Mouse (Mus musculus): ENCODE data around the gene Tmem168. TPM values are rescaled to one million over a fixed set of nuclear protein-coding genes. Genes with fewer than 3 reads are reported as not detected.
A peak's percentile ranks its signal among the peaks of the same experiment; 100 is the strongest.

Tmem168 gene
- polyA plus RNA-seq (2012; rRNA removed), result 11.3 and 12.4 TPM in 2 replicates

DNA sequence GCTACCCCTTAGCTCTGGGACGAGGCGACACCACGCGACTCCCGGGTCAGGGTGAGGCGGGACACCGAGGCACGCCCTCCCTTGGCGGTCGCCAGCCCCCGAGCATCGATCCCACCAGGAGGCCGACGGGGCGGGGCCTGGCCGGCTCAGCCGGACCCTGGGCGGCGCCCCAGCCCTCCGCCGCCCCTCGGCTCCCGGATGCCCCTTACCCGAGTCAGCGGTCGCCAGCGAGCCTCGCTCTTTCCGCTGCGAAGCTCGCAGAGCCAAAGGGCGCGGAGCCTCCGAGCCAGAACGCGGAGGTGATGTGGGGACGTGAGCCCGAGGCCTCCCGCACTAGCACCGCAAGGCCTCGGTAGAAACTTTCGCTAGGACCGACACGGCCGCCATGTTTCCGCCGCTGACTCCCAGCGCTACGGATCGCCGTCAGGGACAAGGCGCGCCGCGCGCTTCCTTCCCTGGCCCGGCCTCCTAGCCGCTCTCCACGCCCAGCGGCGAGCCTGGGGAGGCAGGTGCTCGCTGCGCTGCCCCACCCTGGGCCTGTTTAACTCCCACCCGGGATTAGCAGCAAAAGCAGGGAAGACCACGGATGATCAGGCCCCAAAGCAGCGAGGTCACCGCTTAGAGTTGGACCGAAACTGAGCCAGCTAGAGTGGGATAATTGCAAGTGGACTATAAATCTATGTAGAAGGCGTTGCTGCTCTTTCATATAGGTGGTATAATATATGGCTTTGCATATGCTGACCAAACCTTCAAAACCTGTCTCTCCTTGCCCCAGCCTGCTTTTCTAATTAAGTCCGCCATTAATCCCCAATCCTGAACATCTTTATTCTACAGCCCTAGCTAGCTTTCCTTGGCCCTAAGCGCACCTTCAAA, at the start of gene Tmem168:
Gene Tmem168 (minus strand): TSS at position 480 of the 873 bp plus-strand sequence.
- Histone ChIP-seq H3K4me1 (replicated peaks; ENCODE audit: control insufficient read depth, insufficient read depth, low read length) (no peaks in the 10 kb centered on the region; the same call in 1 of the 2 replicates), H3K27ac (ENCODE audit: control insufficient read depth, insufficient read depth, low read length) (no peak within 1 kb of the TSS), H3K27me3 (ENCODE audit: control insufficient read depth, insufficient read depth, low read length) (no peaks in the 10 kb centered on the region), H3K4me3 (ENCODE audit: control insufficient read depth, insufficient read depth, low read length) (peak within 1 kb of the TSS; percentile 56), H3K36me3 (ENCODE audit: control insufficient read depth, insufficient read depth, low read length) (peaks cover 4% of the 10 kb centered on the region; the same call in 1 of the 2 replicates)
- peak; percentile 92 for DNase-seq
- peak; percentile 73 for TF ChIP-seq POLR2A (IDR thresholded peaks at IDR 0.05; ENCODE audit: control insufficient read depth, extremely low read depth, insufficient read depth, low read length, poor library complexity)
- 0 out of 2 replicates have a peak, but pooled peaks have one; percentile 53 for TF ChIP-seq CTCF (IDR thresholded peaks at IDR 0.05; ENCODE audit: borderline replicate concordance, control insufficient read depth, extremely low read depth, insufficient read depth, low read length, poor library complexity)
- WGBS, result 4% methylated on average over 71 of the region's 71 CpGs

- Histone ChIP-seq H3K4me3 (ENCODE audit: control insufficient read depth, insufficient read depth, low read length) (no peak overlapping the region), H3K36me3 (ENCODE audit: control insufficient read depth, insufficient read depth, low read length) (peaks cover 4% of the 10 kb centered on the region; the same call in 1 of the 2 replicates)
These were observed 46.2 kb upstream of the Tmem168 start for GRCm38 (mm10) chr6:13654081-13654480.

DNA sequence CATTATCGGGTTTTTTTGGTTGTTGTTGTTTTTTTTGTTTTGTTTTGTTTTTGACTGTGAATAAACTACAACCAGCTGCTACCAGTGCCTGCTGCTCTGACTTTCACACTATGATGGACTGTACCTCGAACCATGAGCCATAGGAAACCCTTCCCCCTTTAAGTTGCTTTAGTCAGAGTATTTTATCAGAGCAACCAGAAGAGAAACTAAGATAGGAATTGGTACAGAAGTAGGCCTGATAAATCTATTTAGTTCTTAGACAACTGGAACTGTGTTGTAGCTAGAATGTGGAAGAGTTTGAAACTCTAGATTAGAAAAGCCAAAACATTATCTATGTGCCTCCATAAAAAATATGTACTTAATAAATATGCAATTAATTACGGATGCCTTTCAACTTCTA, 44.4 kb upstream of the Tmem168 start:
- Histone ChIP-seq H3K4me3 (ENCODE audit: control insufficient read depth, insufficient read depth, low read length) (no peak overlapping the region), H3K27me3 (ENCODE audit: control insufficient read depth, insufficient read depth, low read length) (no peaks in the 10 kb centered on the region), H3K27ac (ENCODE audit: control insufficient read depth, insufficient read depth, low read length) (no peak overlapping the region), H3K4me1 (replicated peaks; ENCODE audit: control insufficient read depth, insufficient read depth, low read length) (no peaks in the 10 kb centered on the region; the same call in 1 of the 2 replicates), H3K36me3 (ENCODE audit: control insufficient read depth, insufficient read depth, low read length) (peaks cover 4% of the 10 kb centered on the region; the same call in 1 of the 2 replicates)
- TF ChIP-seq CTCF (IDR thresholded peaks at IDR 0.05; ENCODE audit: borderline replicate concordance, control insufficient read depth, extremely low read depth, insufficient read depth, low read length, poor library complexity) (no peak), POLR2A (IDR thresholded peaks at IDR 0.05; ENCODE audit: control insufficient read depth, extremely low read depth, insufficient read depth, low read length, poor library complexity) (no peak)
- no peak for DNase-seq
- WGBS, result 96% methylated on average over 3 of the region's 3 CpGs

More at GRCm38 (mm10) chr6:13654081-13654480, 46.2 kb upstream of the Tmem168 start:
- DNase-seq, result no peak
- H3K27ac ChIP-seq (ENCODE audit: control insufficient read depth, insufficient read depth, low read length), result no peak overlapping the region
- H3K27me3 ChIP-seq (ENCODE audit: control insufficient read depth, insufficient read depth, low read length), result no peaks in the 10 kb centered on the region
- no peak for TF ChIP-seq CTCF (IDR thresholded peaks at IDR 0.05; ENCODE audit: borderline replicate concordance, control insufficient read depth, extremely low read depth, insufficient read depth, low read length, poor library complexity)
- TF ChIP-seq POLR2A (IDR thresholded peaks at IDR 0.05; ENCODE audit: control insufficient read depth, extremely low read depth, insufficient read depth, low read length, poor library complexity), result no peak
- H3K4me1 ChIP-seq (replicated peaks; ENCODE audit: control insufficient read depth, insufficient read depth, low read length), result no peaks in the 10 kb centered on the region; the same call in 1 of the 2 replicates

- H3K4me3 ChIP-seq (ENCODE audit: control insufficient read depth, insufficient read depth, low read length), result no peak overlapping the region
- H3K27me3 ChIP-seq (ENCODE audit: control insufficient read depth, insufficient read depth, low read length), result no peaks in the 10 kb centered on the region
- TF ChIP-seq POLR2A (IDR thresholded peaks at IDR 0.05; ENCODE audit: control insufficient read depth, extremely low read depth, insufficient read depth, low read length, poor library complexity) (no peak), CTCF (IDR thresholded peaks at IDR 0.05; ENCODE audit: borderline replicate concordance, control insufficient read depth, extremely low read depth, insufficient read depth, low read length, poor library complexity) (no peak)
- H3K27ac ChIP-seq (ENCODE audit: control insufficient read depth, insufficient read depth, low read length), result no peak overlapping the region; the same call in 1 of the 2 replicates
- DNase-seq, result no peak
- peaks cover 4% of the 10 kb centered on the region; the same call in 1 of the 2 replicates for H3K36me3 ChIP-seq (ENCODE audit: control insufficient read depth, insufficient read depth, low read length)
- no peaks in the 10 kb centered on the region; the same call in 1 of the 2 replicates for H3K4me1 ChIP-seq (replicated peaks; ENCODE audit: control insufficient read depth, insufficient read depth, low read length)
- 37% methylated on average over 3 of the region's 3 CpGs for WGBS
These were observed 43.0 kb upstream of the Tmem168 start for GRCm38 (mm10) chr6:13650854-13651253.

GRCm38 (mm10) chr6:13648305-13648704, 40.4 kb upstream of the Tmem168 start:
- TF ChIP-seq CTCF (IDR thresholded peaks at IDR 0.05; ENCODE audit: borderline replicate concordance, control insufficient read depth, extremely low read depth, insufficient read depth, low read length, poor library complexity), result no peak
- TF ChIP-seq POLR2A (IDR thresholded peaks at IDR 0.05; ENCODE audit: control insufficient read depth, extremely low read depth, insufficient read depth, low read length, poor library complexity), result no peak
- H3K27me3 ChIP-seq (ENCODE audit: control insufficient read depth, insufficient read depth, low read length), result no peaks in the 10 kb centered on the region
- no peak for DNase-seq

GRCm38 (mm10) chr6:13636582-13636989, 28.7 kb upstream of the Tmem168 start:
- TF ChIP-seq CTCF (IDR thresholded peaks at IDR 0.05; ENCODE audit: borderline replicate concordance, control insufficient read depth, extremely low read depth, insufficient read depth, low read length, poor library complexity), result no peak
- TF ChIP-seq POLR2A (IDR thresholded peaks at IDR 0.05; ENCODE audit: control insufficient read depth, extremely low read depth, insufficient read depth, low read length, poor library complexity), result no peak
- 96% methylated on average over 3 of the region's 3 CpGs for whole genome bisulfite sequencing
- DNase-seq, result no peak
- H3K36me3 ChIP-seq (ENCODE audit: control insufficient read depth, insufficient read depth, low read length), result peaks cover 10% of the 10 kb centered on the region; the same call in 1 of the 2 replicates
- H3K27me3 ChIP-seq (ENCODE audit: control insufficient read depth, insufficient read depth, low read length), result no peaks in the 10 kb centered on the region
- H3K4me3 ChIP-seq (ENCODE audit: control insufficient read depth, insufficient read depth, low read length), result no peak overlapping the region
- H3K4me1 ChIP-seq (replicated peaks; ENCODE audit: control insufficient read depth, insufficient read depth, low read length), result no peaks in the 10 kb centered on the region
- no peak overlapping the region for H3K27ac ChIP-seq (ENCODE audit: control insufficient read depth, insufficient read depth, low read length)

More at GRCm38 (mm10) chr6:13648305-13648704, 40.4 kb upstream of the Tmem168 start:
- Histone ChIP-seq H3K4me1 (replicated peaks; ENCODE audit: control insufficient read depth, insufficient read depth, low read length) (no peaks in the 10 kb centered on the region; the same call in 1 of the 2 replicates), H3K36me3 (ENCODE audit: control insufficient read depth, insufficient read depth, low read length) (peaks cover 4% of the 10 kb centered on the region; the same call in 1 of the 2 replicates), H3K27ac (ENCODE audit: control insufficient read depth, insufficient read depth, low read length) (no peak overlapping the region), H3K4me3 (ENCODE audit: control insufficient read depth, insufficient read depth, low read length) (no peak overlapping the region)
